Mouse (Mus musculus) limb, embryonic 12.5 days (tissue): ENCODE data around the gene Ros1. TPM values are rescaled to one million over a fixed set of nuclear protein-coding genes. Genes with fewer than 3 reads are reported as not detected.

Experiments used
- ATAC-seq: fragments of 200-750 bp; cut with Nextera tagmentation; 2 replicates; pipeline ENCODE4 v1.8.0; 2017; ENCODE audit warnings: low read depth, moderate TSS enrichment; ENCODE audit not compliant: insufficient number of reproducible peaks, insufficient read depth, low FRiP score, low TSS enrichment
- H3K27ac ChIP-seq: fragments of 300-500 bp; sonication (generic); 2 replicates; pipeline ENCODE4 v1.5.1; 2016; ENCODE audit warnings: mild to moderate bottlenecking, moderate library complexity
- H3K27me3 ChIP-seq: fragments of 300-500 bp; sonication (generic); 2 replicates; pipeline ENCODE4 v1.6.1; 2016; ENCODE audit warnings: mild to moderate bottlenecking, moderate library complexity
- H3K36me3 ChIP-seq: fragments of 300-500 bp; sonication (generic); 2 replicates; pipeline ENCODE4 v1.6.1; 2016; ENCODE audit warnings: mild to moderate bottlenecking, moderate library complexity
- H3K4me1 ChIP-seq: fragments of 300-500 bp; sonication (generic); replicated peaks from 2 replicates; pipeline ENCODE4 v1.6.1; 2016
- H3K4me2 ChIP-seq: fragments of 300-500 bp; sonication (generic); 2 replicates; pipeline ENCODE4 v1.6.1; 2016; ENCODE audit warnings: mild to moderate bottlenecking, moderate library complexity
- H3K4me3 ChIP-seq: fragments of 300-500 bp; sonication (generic); replicated peaks from 2 replicates; pipeline ENCODE4 v1.5.1; 2016; ENCODE audit warnings: mild to moderate bottlenecking
- H3K9ac ChIP-seq: fragments of 300-500 bp; sonication (generic); replicated peaks from 2 replicates; pipeline ENCODE4 v1.6.1; 2016; ENCODE audit warnings: mild to moderate bottlenecking, moderate library complexity
- H3K9me3 ChIP-seq: fragments of 300-500 bp; sonication (generic); 2 replicates; pipeline ENCODE4 v1.6.1; 2016; ENCODE audit warnings: mild to moderate bottlenecking, moderate library complexity
- WGBS: fragments of 180-500 bp; shearing (Covaris S2); methylation state at CpG from one replicate; pipeline ENCODE4 v1.1.7; 2016; 5-methylcytosine and 5-hydroxymethylcytosine counted together
- polyA plus RNA-seq: library from polyadenylated mRNA; unstranded; fragments of >200 nt; fragmentation: Nextera tagmentation; extraction: Ambion mirVana; gene quantifications from 2 replicates; pipeline ENCODE4 v1.2.1, GENCODE M21; 2016

The Ros1 gene
- polyA plus RNA-seq, 1 experiment from 2014 or later: not detected

GRCm38 (mm10) chr10:52033729-52034128 lies 161.3 kb downstream of the Ros1 start:
- Histone ChIP-seq H3K27ac (no peak overlapping the region), H3K27me3 (peaks cover 35% of the 10 kb centered on the region), H3K4me1 (no peaks in the 10 kb centered on the region; the same call in 1 of the 2 replicates), H3K4me2 (no peak overlapping the region), H3K9ac (no peak overlapping the region), H3K9me3 (no peaks in the 10 kb centered on the region), H3K4me3 (no peak overlapping the region), H3K36me3 (no peaks in the 10 kb centered on the region)
- no peak for ATAC-seq

GRCm38 (mm10) chr10:52029421-52030080 lies 165.5 kb downstream of the Ros1 start:
- 2% methylated on average over 10 of the region's 10 CpGs for WGBS
- Histone ChIP-seq H3K4me2 (no peak overlapping the region), H3K4me3 (no peak overlapping the region), H3K27ac (no peak overlapping the region), H3K27me3 (peaks cover 72% of the 10 kb centered on the region), H3K36me3 (no peaks in the 10 kb centered on the region), H3K9ac (no peak overlapping the region), H3K9me3 (no peaks in the 10 kb centered on the region), H3K4me1 (peaks cover 9% of the 10 kb centered on the region)
- ATAC-seq: 0 out of 2 replicates have a peak, but pooled peaks have one; percentile 34

GRCm38 (mm10) chr10:52028561-52029370 lies 166.3 kb downstream of the Ros1 start:
- H3K4me1 ChIP-seq: peaks cover 9% of the 10 kb centered on the region
- H3K36me3 ChIP-seq: no peaks in the 10 kb centered on the region
- no peak for ATAC-seq
- H3K27ac ChIP-seq: no peak overlapping the region
- H3K4me3 ChIP-seq: no peak overlapping the region
- no peak overlapping the region for H3K4me2 ChIP-seq
- H3K9me3 ChIP-seq: no peaks in the 10 kb centered on the region
- H3K27me3 ChIP-seq: peaks cover 80% of the 10 kb centered on the region
- H3K9ac ChIP-seq: no peak overlapping the region
- 2% methylated on average over 11 of the region's 11 CpGs for WGBS

GRCm38 (mm10) chr10:52027161-52028035 lies 167.6 kb downstream of the Ros1 start:
- peaks cover 91% of the 10 kb centered on the region for H3K27me3 ChIP-seq
- H3K36me3 ChIP-seq: no peaks in the 10 kb centered on the region
- 0 out of 2 replicates have a peak overlapping the region, but pooled peaks have one; percentile 45 for H3K27ac ChIP-seq
- H3K4me1 ChIP-seq: peaks cover 20% of the 10 kb centered on the region
- ATAC-seq: peak; percentile 49
- no peaks in the 10 kb centered on the region for H3K9me3 ChIP-seq
- H3K4me2 ChIP-seq: peak overlapping the region; percentile 71
- H3K4me3 ChIP-seq: peak overlapping the region; percentile 44
- peak overlapping the region; percentile 59 for H3K9ac ChIP-seq
- WGBS: 2% methylated on average over 67 of the region's 68 CpGs

GRCm38 (mm10) chr10:52025821-52026220 lies 169.2 kb downstream of the Ros1 start:
- Histone ChIP-seq H3K9me3 (no peaks in the 10 kb centered on the region), H3K27ac (no peak overlapping the region), H3K4me3 (no peak overlapping the region), H3K4me1 (peaks cover 25% of the 10 kb centered on the region), H3K4me2 (no peak overlapping the region), H3K9ac (no peak overlapping the region), H3K36me3 (no peaks in the 10 kb centered on the region), H3K27me3 (peaks cover 92% of the 10 kb centered on the region)
- WGBS: 8% methylated on average over 7 of the region's 7 CpGs
- no peak for ATAC-seq

- Histone ChIP-seq H3K4me1 (peaks cover 25% of the 10 kb centered on the region), H3K36me3 (no peaks in the 10 kb centered on the region), H3K27me3 (peaks cover 94% of the 10 kb centered on the region), H3K4me2 (peak overlapping the region; percentile 4; the same call in 1 of the 2 replicates), H3K9ac (no peak overlapping the region), H3K27ac (no peak overlapping the region), H3K9me3 (no peaks in the 10 kb centered on the region), H3K4me3 (peak overlapping the region; percentile 6)
- WGBS: 0% methylated on average over 1 of the region's 1 CpGs
- no peak for ATAC-seq
Observed at GRCm38 (mm10) chr10:52025291-52025690, 169.8 kb downstream of the Ros1 start.

GRCm38 (mm10) chr10:52024053-52024410 lies 171.0 kb downstream of the Ros1 start:
- Histone ChIP-seq H3K27ac (no peak overlapping the region), H3K27me3 (peaks cover 92% of the 10 kb centered on the region), H3K4me1 (peaks cover 25% of the 10 kb centered on the region), H3K9me3 (no peaks in the 10 kb centered on the region), H3K4me3 (peak overlapping the region; percentile 51), H3K9ac (no peak overlapping the region), H3K4me2 (no peak overlapping the region), H3K36me3 (no peaks in the 10 kb centered on the region)
- no peak for ATAC-seq
- 11% methylated on average over 2 of the region's 2 CpGs for WGBS

- no peaks in the 10 kb centered on the region for H3K36me3 ChIP-seq
- H3K4me2 ChIP-seq: peak overlapping the region; percentile 87
- no peak overlapping the region for H3K9ac ChIP-seq
- whole genome bisulfite sequencing: 2% methylated on average over 17 of the region's 17 CpGs
- H3K27me3 ChIP-seq: peaks cover 92% of the 10 kb centered on the region
- peak overlapping the region; percentile 51 for H3K4me3 ChIP-seq
- H3K9me3 ChIP-seq: no peaks in the 10 kb centered on the region
- no peak overlapping the region for H3K27ac ChIP-seq
- ATAC-seq: no peak
- H3K4me1 ChIP-seq: peaks cover 25% of the 10 kb centered on the region
Observed at GRCm38 (mm10) chr10:52023213-52024052, 171.6 kb downstream of the Ros1 start.

- WGBS: under 1% methylated on average over 60 of the region's 60 CpGs
- Histone ChIP-seq H3K4me2 (peak within 1 kb of the TSS; percentile 87), H3K27ac (no peak within 1 kb of the TSS), H3K36me3 (no peaks in the 10 kb centered on the region), H3K9me3 (no peaks in the 10 kb centered on the region), H3K9ac (peak within 1 kb of the TSS; percentile 45), H3K4me1 (peaks cover 20% of the 10 kb centered on the region), H3K4me3 (peak within 1 kb of the TSS; percentile 51), H3K27me3 (peaks cover 86% of the 10 kb centered on the region)
- ATAC-seq: peak; percentile 88
Observed at GRCm38 (mm10) chr10:52022413-52023212, 172.4 kb downstream of the Ros1 start, which contains the start of gene Vgll2. TSS of gene Vgll2 (plus strand) at chr10:52022502.
